Mouse (Mus musculus) C2C12 (cell line): ENCODE measurements around the gene Lair1.

Experiments used
- CEBPB ChIP-seq: IDR thresholded peaks from one replicate; pipeline ENCODE4 v1.6.1; 2011; ENCODE audit warnings: low read depth, mild to moderate bottlenecking, control low read depth, moderate library complexity
- CTCF ChIP-seq: IDR thresholded peaks from one replicate; pipeline ENCODE4 v1.5.1; 2011; ENCODE audit not compliant: control insufficient read depth, insufficient read depth, insufficient read length

DNA sequence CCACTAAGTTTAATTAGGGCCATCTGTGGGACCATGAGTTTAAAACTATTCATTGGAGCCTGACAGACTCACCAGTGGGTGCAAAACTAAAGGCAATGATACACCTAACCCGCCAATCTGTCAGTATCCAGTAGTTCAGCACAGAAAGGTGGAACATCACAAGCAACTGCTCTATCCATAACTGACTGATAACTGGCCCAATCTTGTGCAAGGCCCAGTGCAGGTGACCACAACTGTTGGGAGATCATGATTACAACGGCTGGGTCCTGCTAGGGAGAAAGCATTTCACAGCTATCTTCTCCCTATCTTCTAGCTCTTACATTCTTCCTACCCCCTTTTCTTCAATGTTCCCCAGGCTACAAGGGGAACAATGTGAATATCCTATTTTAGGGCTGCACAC, 25.7 kb upstream of the Lair1 start:
- TF ChIP-seq CTCF (no peak), CEBPB (no peak)
